Mouse (Mus musculus) E14TG2a.4 (cell line): ENCODE measurements at regions not wholly inside any gene's neighbourhood (a gene's known extent, or its start where the extent isn't known, plus 50 kb on each side); places are given as distances from the start of the nearest gene placed in this dataset.

Experiments
- CTCF ChIP-seq: conservative IDR thresholded peaks from 2 replicates; pipeline ENCODE4 v1.5.1; 2014; ENCODE audit warnings: low read length
- NANOG ChIP-seq: IDR thresholded peaks from 2 replicates; pipeline ENCODE4 v1.6.1; 2014; ENCODE audit warnings: borderline replicate concordance, low read length, mixed read lengths
- POU5F1 ChIP-seq: IDR thresholded peaks from 2 replicates; pipeline ENCODE4 v1.6.1; 2014; ENCODE audit warnings: low read length, borderline replicate concordance

- TF ChIP-seq POU5F1 (no peak), CTCF (no peak), NANOG (0 out of 2 replicates have a peak, but pooled peaks have one; percentile 35)
Observed at GRCm38 (mm10) chr17:7534386-7535059, 149.3 kb upstream of the Unc93a2 start.
